In the genomic region with DNA sequence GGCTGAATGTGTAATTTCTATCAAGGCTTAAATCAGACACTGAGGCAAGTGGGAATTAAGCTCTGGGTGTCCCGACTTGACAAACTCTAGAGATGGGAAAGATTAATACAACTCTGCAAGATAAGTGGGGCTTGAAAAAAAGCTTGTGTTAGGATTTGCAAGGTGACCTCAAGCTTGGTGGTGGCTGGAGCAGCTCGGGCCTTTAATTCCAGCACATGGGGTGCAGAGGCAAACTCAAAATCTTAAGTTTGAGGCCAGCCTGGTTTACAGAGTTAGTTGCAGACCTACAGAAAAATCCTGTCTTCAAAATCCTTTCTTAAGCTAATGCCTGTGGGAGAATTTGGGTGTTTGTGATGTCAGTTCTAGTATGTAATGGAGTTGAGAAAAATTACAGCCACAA, we compare ENCODE assay signal across 2 mouse cellular contexts.
TF ChIP-seq lines count a peak whose summit lies in the region.

No protein-coding gene starts in this region.

TF ChIP-seq in CH12.LX, 34 proteins besides CTCF, POLR2A, EP300 and RAD21:
- TF ChIP-seq MAZ (IDR thresholded peaks at IDR 0.05; ENCODE audit: low read depth, low read length) (no peak), GABPA (IDR thresholded peaks at IDR 0.05; ENCODE audit: insufficient replicate concordance, low read depth, low read length) (no peak), SIN3A (IDR thresholded peaks at IDR 0.05; ENCODE audit: low read length) (peak; percentile 30; the same call in 1 of the 2 replicates), MAX (IDR thresholded peaks at IDR 0.05; ENCODE audit: low read length) (no peak), MAFK (IDR thresholded peaks at IDR 0.05; ENCODE audit: insufficient replicate concordance, low read length) (no peak)

TF ChIP-seq in MEL, 35 proteins besides CTCF, POLR2A, EP300 and RAD21:
- TF ChIP-seq GATA1 (IDR thresholded peaks at IDR 0.05; ENCODE audit: low read depth, low read length) = no peak
- TF ChIP-seq SIN3A (IDR thresholded peaks at IDR 0.05; ENCODE audit: low read length) = peak; percentile 30; the same call in 1 of the 2 replicates
- TF ChIP-seq ZNF384 (IDR thresholded peaks at IDR 0.05; ENCODE audit: low read depth, low read length) = no peak
- 0 out of 2 replicates have a peak, but pooled peaks have one; percentile 9 for TF ChIP-seq ETS1 (IDR thresholded peaks at IDR 0.05; ENCODE audit: low read depth, low read length)
- 0 out of 2 replicates have a peak, but pooled peaks have one; percentile 18 for TF ChIP-seq CHD1 (IDR thresholded peaks at IDR 0.05; ENCODE audit: low read depth, low read length)
- 0 out of 2 replicates have a peak, but pooled peaks have one; percentile 35 for TF ChIP-seq ZMIZ1 (IDR thresholded peaks at IDR 0.05; ENCODE audit: low read depth, low read length)
- TF ChIP-seq MYB (IDR thresholded peaks at IDR 0.05; ENCODE audit: low read depth, low read length) = no peak
- TF ChIP-seq MAX (IDR thresholded peaks at IDR 0.05; ENCODE audit: low read length) = no peak
- TF ChIP-seq POLR2AphosphoS2 (IDR thresholded peaks at IDR 0.05; ENCODE audit: low read length) = peak; percentile 66
- peak; percentile 18; the same call in 1 of the 2 replicates for TF ChIP-seq MXI1 (IDR thresholded peaks at IDR 0.05; ENCODE audit: low read depth, low read length)
